Mouse (Mus musculus): ENCODE measurements around the gene Agap2. TPM values are rescaled to one million over a fixed set of nuclear protein-coding genes. Genes with fewer than 3 reads are reported as not detected.

Gene Agap2
- polyA plus RNA-seq (2012; ENCODE audit: insufficient read depth, insufficient read length, missing spikeins): 0.85 and 2.0 TPM in 2 replicates

DNA sequence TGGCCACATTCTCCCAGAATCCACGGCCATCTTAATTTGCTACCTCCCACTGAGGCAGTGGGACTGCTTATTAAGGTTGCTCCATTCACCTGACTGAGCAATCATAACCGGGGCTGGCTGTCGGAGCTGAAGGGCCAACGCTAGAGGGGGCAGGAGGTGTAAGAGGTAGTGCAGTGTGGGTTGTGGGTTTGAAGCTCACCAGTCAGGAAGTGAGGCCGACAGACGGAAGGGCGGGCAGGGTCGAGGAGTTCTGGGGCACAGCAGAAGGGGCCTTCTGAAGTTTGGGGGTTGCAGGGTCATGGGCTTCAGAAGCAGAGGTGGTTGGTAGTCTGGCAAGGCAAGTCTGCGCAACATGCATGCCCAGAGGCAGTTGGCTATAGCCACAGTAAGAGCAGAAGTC lies at the start of gene Agap2:
Agap2 (plus strand) TSS at position 205 of the 400 bp plus-strand sequence.
- Histone ChIP-seq H3K27ac (ENCODE audit: insufficient read depth, low read depth, low read length) (no peak within 1 kb of the TSS), H3K4me3 (ENCODE audit: insufficient read depth, low read length) (no peak within 1 kb of the TSS), H3K4me1 (ENCODE audit: control insufficient read depth, insufficient read depth, low read length) (peaks cover 7% of the 10 kb centered on the region; the same call in 1 of the 2 replicates)
- TF ChIP-seq POLR2A (IDR thresholded peaks at IDR 0.05; ENCODE audit: borderline replicate concordance, low read depth, low read length) (no peak), CTCF (IDR thresholded peaks at IDR 0.05; ENCODE audit: low read depth, low read length) (no peak)

DNA sequence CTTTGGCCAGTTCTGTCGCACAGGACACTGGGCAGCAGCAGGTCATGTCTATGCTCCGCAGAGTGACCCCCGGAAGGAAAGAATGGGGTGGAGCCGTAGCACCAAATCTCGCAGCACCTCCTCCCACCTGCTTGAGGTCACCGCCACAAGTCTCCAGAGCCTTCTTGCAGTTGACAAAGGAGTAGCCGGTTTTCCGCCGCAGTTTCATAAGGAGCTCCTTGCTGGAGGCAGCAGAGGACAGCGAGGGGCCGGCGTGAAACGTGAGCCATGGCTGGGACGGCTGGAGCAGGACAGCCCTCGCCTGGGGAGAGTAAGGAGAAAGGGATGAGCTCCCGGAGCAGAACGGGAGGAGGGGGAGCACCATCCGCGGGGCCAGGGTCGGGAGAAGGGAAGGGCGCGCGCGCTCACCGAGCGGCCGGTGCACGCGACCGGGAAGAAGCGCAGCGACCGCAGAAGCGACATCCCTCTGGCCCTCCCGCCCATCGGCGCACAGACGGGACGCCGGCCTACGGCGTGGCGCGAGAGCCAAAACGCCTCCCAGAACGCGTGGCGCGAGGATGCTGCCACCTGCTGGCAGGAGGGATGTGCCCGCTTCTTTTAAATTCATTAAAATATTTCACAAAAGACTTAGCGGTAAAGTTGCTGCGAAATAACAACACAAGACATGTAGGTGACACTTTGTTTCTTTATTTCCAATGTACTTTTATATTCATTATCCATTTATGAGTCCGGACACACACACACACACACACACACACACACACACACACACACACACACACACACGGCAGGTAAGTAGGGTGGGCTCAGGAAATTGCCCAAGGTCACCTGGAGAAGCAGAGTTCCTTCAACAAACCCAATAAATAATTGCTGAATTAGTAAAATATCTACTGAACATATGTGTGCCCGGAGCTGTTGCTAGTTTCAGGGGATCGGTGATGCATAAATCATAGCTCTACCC lies 44.5 kb upstream of the Agap2 start, which contains the start of gene Tsfm:
Tsfm (minus strand) TSS at position 505 of the 961 bp plus-strand sequence.
- peak within 1 kb of the TSS; percentile 95 for H3K4me3 ChIP-seq (ENCODE audit: insufficient read depth, low read length)
- H3K4me1 ChIP-seq (ENCODE audit: control insufficient read depth, insufficient read depth, low read length): no peaks in the 10 kb centered on the region
- H3K27ac ChIP-seq (ENCODE audit: insufficient read depth, low read depth, low read length): peak within 1 kb of the TSS; percentile 52
- TF ChIP-seq CTCF (IDR thresholded peaks at IDR 0.05; ENCODE audit: low read depth, low read length) (peak; percentile 86), POLR2A (IDR thresholded peaks at IDR 0.05; ENCODE audit: borderline replicate concordance, low read depth, low read length) (no peak; the same call in 1 of the 2 replicates)

DNA sequence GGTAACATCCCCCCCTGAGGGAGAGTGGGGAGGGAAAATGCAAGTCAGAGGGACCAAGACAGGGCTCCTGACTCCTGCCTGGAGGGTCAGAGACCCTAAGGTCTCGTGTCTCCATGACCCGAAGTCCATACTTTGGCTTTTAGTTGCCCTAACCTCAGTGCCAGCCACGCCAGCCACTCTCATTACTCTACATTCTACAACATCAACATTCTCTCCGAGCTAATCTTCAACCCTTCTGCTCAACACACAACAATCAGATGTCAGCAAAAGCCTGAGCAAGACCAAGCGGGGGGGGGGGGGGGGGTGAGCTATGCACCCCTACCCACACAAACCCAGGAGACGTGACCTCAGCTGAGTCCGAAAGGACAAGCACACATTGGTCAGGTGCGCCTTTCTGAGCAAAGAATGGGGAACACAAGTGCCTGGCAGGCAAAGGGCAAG lies 41.8 kb upstream of the Agap2 start:
- H3K4me1 ChIP-seq (ENCODE audit: control insufficient read depth, insufficient read depth, low read length): no peaks in the 10 kb centered on the region
- no peak overlapping the region for H3K4me3 ChIP-seq (ENCODE audit: insufficient read depth, low read length)
- no peak for TF ChIP-seq CTCF (IDR thresholded peaks at IDR 0.05; ENCODE audit: low read depth, low read length)
- no peak for TF ChIP-seq POLR2A (IDR thresholded peaks at IDR 0.05; ENCODE audit: borderline replicate concordance, low read depth, low read length)
- H3K27ac ChIP-seq (ENCODE audit: insufficient read depth, low read depth, low read length): no peak overlapping the region

DNA sequence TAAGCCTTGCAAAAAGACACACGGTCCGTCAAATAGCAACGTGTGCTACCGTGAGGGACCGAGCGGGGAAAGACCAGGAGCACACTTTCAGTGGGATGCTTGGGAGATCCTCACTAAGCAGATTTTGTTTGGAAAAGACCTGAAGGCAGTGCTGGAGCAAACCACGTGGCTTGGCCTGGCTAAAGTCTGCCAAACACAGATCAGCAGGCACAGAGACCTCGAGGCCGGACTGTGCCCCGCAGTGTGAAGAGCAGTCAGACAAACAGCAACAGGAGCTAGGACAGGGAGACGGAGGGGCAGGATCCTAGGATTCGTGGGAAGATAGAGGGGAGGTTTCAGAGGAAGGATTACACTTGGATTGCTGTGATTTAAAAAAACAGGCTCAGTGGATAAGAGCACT lies 38.8 kb upstream of the Agap2 start:
- H3K4me3 ChIP-seq (ENCODE audit: insufficient read depth, low read length): no peak overlapping the region
- H3K4me1 ChIP-seq (ENCODE audit: control insufficient read depth, insufficient read depth, low read length): no peaks in the 10 kb centered on the region
- H3K27ac ChIP-seq (ENCODE audit: insufficient read depth, low read depth, low read length): no peak overlapping the region
- no peak for TF ChIP-seq CTCF (IDR thresholded peaks at IDR 0.05; ENCODE audit: low read depth, low read length)
- no peak for TF ChIP-seq POLR2A (IDR thresholded peaks at IDR 0.05; ENCODE audit: borderline replicate concordance, low read depth, low read length)

DNA sequence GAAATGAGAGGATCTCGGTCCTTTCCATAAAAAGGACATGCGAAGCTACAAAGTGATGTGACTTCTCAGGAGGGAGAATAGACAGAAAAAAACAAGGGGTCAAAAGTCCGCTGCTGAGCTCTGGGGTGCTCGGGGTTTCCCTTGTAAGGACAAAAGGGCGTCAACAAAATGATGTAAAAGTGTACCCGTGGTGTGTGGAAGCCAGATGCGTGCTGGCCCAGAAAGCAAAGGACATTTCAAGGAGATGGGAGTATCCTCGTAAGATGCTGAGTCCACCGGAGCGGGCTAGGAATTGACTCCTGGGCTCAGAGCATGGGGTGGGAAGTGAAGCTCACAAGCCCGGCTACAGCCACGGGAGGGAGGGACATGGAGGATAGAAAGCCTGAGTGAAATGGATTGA lies 37.4 kb upstream of the Agap2 start:
- Histone ChIP-seq H3K4me3 (ENCODE audit: insufficient read depth, low read length) (no peak overlapping the region), H3K4me1 (ENCODE audit: control insufficient read depth, insufficient read depth, low read length) (peaks cover 3% of the 10 kb centered on the region; the same call in 1 of the 2 replicates), H3K27ac (ENCODE audit: insufficient read depth, low read depth, low read length) (no peak overlapping the region)
- TF ChIP-seq CTCF (IDR thresholded peaks at IDR 0.05; ENCODE audit: low read depth, low read length): no peak
- no peak for TF ChIP-seq POLR2A (IDR thresholded peaks at IDR 0.05; ENCODE audit: borderline replicate concordance, low read depth, low read length)

DNA sequence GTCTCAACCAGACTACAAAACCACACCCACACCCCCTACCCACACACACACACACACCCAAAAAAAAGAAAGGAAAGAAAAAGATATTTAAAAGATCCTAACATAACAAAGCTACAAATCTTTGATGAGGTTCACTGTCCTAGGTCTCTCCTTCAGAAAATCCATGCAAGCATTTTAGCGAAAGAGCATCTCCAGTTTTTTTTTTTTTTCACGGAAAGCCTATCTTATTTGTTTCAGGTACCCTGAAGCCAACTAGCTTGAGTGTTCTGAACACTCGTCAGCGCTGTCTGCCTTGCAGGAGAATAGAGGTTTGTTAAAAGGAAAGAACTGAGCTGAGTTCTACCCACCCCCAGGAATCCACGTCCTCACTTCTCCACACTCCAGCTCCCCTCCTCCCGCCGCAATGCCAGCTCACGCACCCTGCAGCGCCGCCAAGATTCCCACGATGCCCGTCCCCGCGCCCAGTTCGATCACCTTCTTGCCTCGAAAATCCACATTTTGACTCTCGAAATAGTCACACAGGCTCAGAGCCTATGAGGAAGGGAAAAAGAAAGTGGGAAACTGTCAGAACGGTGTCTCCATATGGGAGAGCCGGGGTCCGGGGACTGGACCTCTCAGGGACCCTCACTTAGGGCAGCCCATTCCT lies 34.4 kb upstream of the Agap2 start:
- H3K27ac ChIP-seq (ENCODE audit: insufficient read depth, low read depth, low read length): no peak overlapping the region
- TF ChIP-seq POLR2A (IDR thresholded peaks at IDR 0.05; ENCODE audit: borderline replicate concordance, low read depth, low read length) (no peak), CTCF (IDR thresholded peaks at IDR 0.05; ENCODE audit: low read depth, low read length) (no peak)
- peaks cover 9% of the 10 kb centered on the region for H3K4me1 ChIP-seq (ENCODE audit: control insufficient read depth, insufficient read depth, low read length)
- H3K4me3 ChIP-seq (ENCODE audit: insufficient read depth, low read length): peak overlapping the region; percentile 99

DNA sequence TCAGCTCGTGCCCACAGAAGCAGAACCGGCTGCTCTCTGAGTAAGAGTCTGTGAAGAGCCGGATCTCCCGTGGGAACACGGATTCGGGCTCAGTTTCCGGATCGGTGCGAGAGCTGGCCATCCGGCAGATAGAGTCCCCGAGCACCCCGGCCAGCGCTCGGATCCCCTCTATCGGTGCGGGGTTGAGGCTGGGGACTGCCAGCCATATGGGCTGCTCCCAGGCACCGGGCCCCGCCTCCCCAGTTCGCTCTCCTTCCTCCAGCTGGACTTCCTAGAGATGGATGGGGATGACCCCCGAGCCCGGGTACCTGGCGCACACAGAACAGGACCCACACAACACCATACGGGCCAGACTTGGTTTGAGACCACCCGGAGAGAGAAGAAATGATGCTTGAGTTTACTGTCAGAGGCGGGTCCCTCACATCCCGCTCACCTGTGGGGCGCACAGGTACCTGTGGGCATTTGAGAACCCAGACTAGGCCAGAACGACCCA lies 33.8 kb upstream of the Agap2 start, which contains the start of the genes Mettl1 and Eef1akmt3:
Mettl1 (plus strand) TSS at position 141 of the 493 bp plus-strand sequence.
Eef1akmt3 (minus strand) TSS at position 240 of the 493 bp plus-strand sequence.
- no peak for TF ChIP-seq POLR2A (IDR thresholded peaks at IDR 0.05; ENCODE audit: borderline replicate concordance, low read depth, low read length)
- no peak for TF ChIP-seq CTCF (IDR thresholded peaks at IDR 0.05; ENCODE audit: low read depth, low read length)
- Histone ChIP-seq H3K27ac (ENCODE audit: insufficient read depth, low read depth, low read length) (peak within 1 kb of the TSS; percentile 36; the same call in 1 of the 2 replicates), H3K4me3 (ENCODE audit: insufficient read depth, low read length) (peak within 1 kb of the TSS; percentile 99), H3K4me1 (ENCODE audit: control insufficient read depth, insufficient read depth, low read length) (peaks cover 9% of the 10 kb centered on the region)

DNA sequence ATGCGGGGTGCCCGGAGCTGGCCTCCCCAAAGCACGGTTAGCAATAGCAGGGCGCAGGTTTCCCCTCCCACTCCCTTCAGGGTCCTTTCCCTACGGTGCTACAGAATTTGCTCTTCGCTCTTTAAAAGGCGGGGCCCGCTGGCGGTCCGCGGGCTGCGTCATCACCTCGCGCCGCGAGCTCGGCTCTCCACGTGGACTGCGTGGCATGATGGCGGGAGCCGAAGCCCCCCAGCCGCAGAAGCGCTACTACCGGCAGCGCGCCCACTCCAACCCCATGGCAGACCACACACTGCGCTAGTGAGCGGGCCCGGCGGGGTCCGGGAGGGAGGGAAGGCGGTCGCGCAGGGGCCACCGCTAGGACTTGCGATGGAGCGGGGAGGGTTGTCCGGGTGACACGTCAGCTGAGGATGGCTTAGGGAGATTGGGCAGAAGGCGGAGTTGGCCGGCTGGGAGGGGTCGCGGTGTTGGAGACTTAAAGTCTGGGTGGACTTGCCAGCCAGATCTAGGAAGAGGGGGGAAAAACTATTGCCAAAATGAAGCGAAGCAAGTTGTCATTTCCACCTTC lies 33.2 kb upstream of the Agap2 start:
- TF ChIP-seq CTCF (IDR thresholded peaks at IDR 0.05; ENCODE audit: low read depth, low read length): no peak
- no peak for TF ChIP-seq POLR2A (IDR thresholded peaks at IDR 0.05; ENCODE audit: borderline replicate concordance, low read depth, low read length)
- Histone ChIP-seq H3K4me3 (ENCODE audit: insufficient read depth, low read length) (peak overlapping the region; percentile 99), H3K27ac (ENCODE audit: insufficient read depth, low read depth, low read length) (peak overlapping the region; percentile 36; the same call in 1 of the 2 replicates), H3K4me1 (ENCODE audit: control insufficient read depth, insufficient read depth, low read length) (peaks cover 9% of the 10 kb centered on the region)

DNA sequence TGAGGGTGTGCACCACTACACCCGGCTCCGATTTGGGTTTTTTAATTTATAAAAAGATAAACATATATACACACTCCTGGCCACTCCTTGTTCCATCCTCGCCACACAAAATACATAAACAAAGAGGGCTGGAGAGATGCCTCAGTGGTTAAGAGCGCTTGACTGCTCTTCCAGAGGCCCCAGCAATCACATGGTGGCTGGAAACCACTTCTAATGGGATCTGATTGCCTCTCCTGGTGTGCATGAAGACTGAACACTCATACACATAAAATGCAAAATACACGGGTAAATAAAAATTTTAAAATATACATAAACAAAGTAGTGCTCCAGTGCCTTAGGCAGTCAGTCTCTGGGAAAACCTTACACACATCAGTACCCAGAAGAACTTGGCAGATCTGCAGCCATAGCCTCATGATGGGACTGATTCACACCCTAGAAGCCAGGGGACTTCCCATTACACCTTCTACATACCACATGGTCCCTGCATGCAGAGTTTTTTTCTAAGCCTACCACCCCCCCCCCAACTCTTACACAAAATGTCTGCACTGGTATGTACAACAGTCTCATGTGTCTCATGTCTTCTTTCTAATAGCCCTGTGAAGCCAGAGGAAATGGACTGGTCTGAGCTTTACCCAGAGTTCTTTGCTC lies 32.5 kb upstream of the Agap2 start:
- H3K27ac ChIP-seq (ENCODE audit: insufficient read depth, low read depth, low read length): peak overlapping the region; percentile 31; the same call in 1 of the 2 replicates
- H3K4me1 ChIP-seq (ENCODE audit: control insufficient read depth, insufficient read depth, low read length): peaks cover 9% of the 10 kb centered on the region
- no peak for TF ChIP-seq CTCF (IDR thresholded peaks at IDR 0.05; ENCODE audit: low read depth, low read length)
- TF ChIP-seq POLR2A (IDR thresholded peaks at IDR 0.05; ENCODE audit: borderline replicate concordance, low read depth, low read length): no peak
- peak overlapping the region; percentile 99 for H3K4me3 ChIP-seq (ENCODE audit: insufficient read depth, low read length)

Measured in bone marrow macrophage, adult 2 months (primary cell).